ENCODE assay signal across 1 mouse cellular context in genomic region chrX:7764657-7765280, GRCm38 (mm10).
TF ChIP-seq lines count a peak whose summit lies in the region.

No protein-coding gene starts in this region.

TF ChIP-seq in MEL, 35 proteins besides CTCF, POLR2A, EP300 and RAD21:
- no peak for TF ChIP-seq TCF12 (IDR thresholded peaks at IDR 0.05; ENCODE audit: low read depth, low read length)
- no peak for TF ChIP-seq POLR2AphosphoS2 (IDR thresholded peaks at IDR 0.05; ENCODE audit: low read length)
- TF ChIP-seq ZC3H11A (IDR thresholded peaks at IDR 0.05; ENCODE audit: low read depth, low read length), result no peak
- TF ChIP-seq BHLHE40 (IDR thresholded peaks at IDR 0.05; ENCODE audit: borderline replicate concordance, low read depth, low read length), result no peak
- no peak for TF ChIP-seq MXI1 (IDR thresholded peaks at IDR 0.05; ENCODE audit: low read depth, low read length)
- no peak for TF ChIP-seq MYB (IDR thresholded peaks at IDR 0.05; ENCODE audit: low read depth, low read length)
- no peak for TF ChIP-seq POLR2AphosphoS5 (IDR thresholded peaks at IDR 0.05; ENCODE audit: borderline replicate concordance, low read depth, low read length)
- no peak for TF ChIP-seq ZKSCAN1 (IDR thresholded peaks at IDR 0.05; ENCODE audit: low read depth, low read length)
- TF ChIP-seq TBP (IDR thresholded peaks at IDR 0.05; ENCODE audit: low read depth, low read length), result no peak
- no peak for TF ChIP-seq ELF1 (IDR thresholded peaks at IDR 0.05; ENCODE audit: low read depth, low read length)
- TF ChIP-seq TAL1 (IDR thresholded peaks at IDR 0.05; ENCODE audit: low read length), result no peak
- TF ChIP-seq MAFK (IDR thresholded peaks at IDR 0.05; ENCODE audit: borderline replicate concordance, low read depth, low read length), result no peak
- no peak for TF ChIP-seq GATA1 (IDR thresholded peaks at IDR 0.05; ENCODE audit: low read depth, low read length)
- no peak for TF ChIP-seq E2F4 (IDR thresholded peaks at IDR 0.05; ENCODE audit: borderline replicate concordance, low read depth, low read length)
- no peak for TF ChIP-seq MAX (IDR thresholded peaks at IDR 0.05; ENCODE audit: low read length)
- TF ChIP-seq GABPA (IDR thresholded peaks at IDR 0.05; ENCODE audit: low read depth, low read length), result no peak
- no peak for TF ChIP-seq JUND (IDR thresholded peaks at IDR 0.05; ENCODE audit: low read depth, low read length)
- no peak for TF ChIP-seq ZMIZ1 (IDR thresholded peaks at IDR 0.05; ENCODE audit: low read depth, low read length)
- no peak for TF ChIP-seq CHD1 (IDR thresholded peaks at IDR 0.05; ENCODE audit: low read depth, low read length)
